Mouse (Mus musculus): Measurements from ENCODE around the gene Gm44596.

The Gm44596 gene

GRCm38 (mm10) chr6:128375192-128375591 lies at the start of gene Gm44596, which contains the start of gene Tex52:
TSS of gene Gm44596 (plus strand) at chr6:128375503.
TSS of gene Tex52 (plus strand) at chr6:128375456.
- DNase-seq (ENCODE audit: low spot score in 2 of 2) = no peak

- peak; percentile 48 to 54 for DNase-seq (ENCODE audit: low spot score in 2 of 2)
Measured at GRCm38 (mm10) chr6:128334397-128335124, 40.7 kb upstream of the Gm44596 start.

- no peak for DNase-seq (ENCODE audit: low spot score in 2 of 2)
Measured at GRCm38 (mm10) chr6:128337467-128337866, 37.8 kb upstream of the Gm44596 start.

- no peak for DNase-seq (ENCODE audit: low spot score in 2 of 2)
Measured at GRCm38 (mm10) chr6:128338876-128339275, 36.4 kb upstream of the Gm44596 start.

- no peak for DNase-seq (ENCODE audit: low spot score in 2 of 2)
Measured at GRCm38 (mm10) chr6:128341956-128342723, 33.2 kb upstream of the Gm44596 start.

GRCm38 (mm10) chr6:128345623-128346022 lies 29.7 kb upstream of the Gm44596 start:
- no peak for DNase-seq (ENCODE audit: low spot score in 2 of 2)

GRCm38 (mm10) chr6:128346782-128347181 lies 28.5 kb upstream of the Gm44596 start:
- no peak for DNase-seq (ENCODE audit: low spot score in 2 of 2)

GRCm38 (mm10) chr6:128349711-128350110 lies 25.6 kb upstream of the Gm44596 start:
- DNase-seq (ENCODE audit: low spot score in 2 of 2) = no peak

- no peak for DNase-seq (ENCODE audit: low spot score in 2 of 2)
Measured at GRCm38 (mm10) chr6:128354140-128354539, 21.2 kb upstream of the Gm44596 start.

GRCm38 (mm10) chr6:128355201-128355681 lies 20.1 kb upstream of the Gm44596 start:
- DNase-seq (ENCODE audit: low spot score in 2 of 2) = peak in 1 of 2 experiments; percentile 37

GRCm38 (mm10) chr6:128355726-128356416 lies 19.4 kb upstream of the Gm44596 start, which contains the start of gene Tulp3:
TSS of gene Tulp3 (minus strand) at chr6:128355851.
- peak; percentile 90 to 92 for DNase-seq (ENCODE audit: low spot score in 2 of 2)

GRCm38 (mm10) chr6:128358999-128359398 lies 16.3 kb upstream of the Gm44596 start:
- DNase-seq (ENCODE audit: low spot score in 2 of 2) = peak in 1 of 2 experiments; percentile 55

GRCm38 (mm10) chr6:128361901-128362300 lies 13.4 kb upstream of the Gm44596 start:
- DNase-seq (ENCODE audit: low spot score in 2 of 2) = no peak

- DNase-seq (ENCODE audit: low spot score in 2 of 2) = peak; percentile 75 to 82
Measured at GRCm38 (mm10) chr6:128362381-128363006, 12.8 kb upstream of the Gm44596 start, which contains the start of the genes Rhno1 and Foxm1. TSS of gene Rhno1 (minus strand) at chr6:128362911. TSS of gene Foxm1 (plus strand) at chr6:128362967.

GRCm38 (mm10) chr6:128363007-128363825 lies 12.1 kb upstream of the Gm44596 start:
- DNase-seq (ENCODE audit: low spot score in 2 of 2) = no peak

GRCm38 (mm10) chr6:128364721-128365120 lies 10.6 kb upstream of the Gm44596 start:
- DNase-seq (ENCODE audit: low spot score in 2 of 2) = no peak

GRCm38 (mm10) chr6:128366466-128366865 lies 8.8 kb upstream of the Gm44596 start:
- DNase-seq (ENCODE audit: low spot score in 2 of 2) = no peak

- no peak for DNase-seq (ENCODE audit: low spot score in 2 of 2)
Measured at GRCm38 (mm10) chr6:128370040-128370439, 5.3 kb upstream of the Gm44596 start.

GRCm38 (mm10) chr6:128376371-128377085 lies 1.2 kb downstream of the Gm44596 start:
- peak in 1 of 2 experiments; percentile 34 for DNase-seq (ENCODE audit: low spot score in 2 of 2)

GRCm38 (mm10) chr6:128379636-128380035 lies 4.3 kb downstream of the Gm44596 start:
- no peak for DNase-seq (ENCODE audit: low spot score in 2 of 2)

Data from urinary bladder, adult 18-20 months (tissue).